Mouse (Mus musculus) ES-E14 (cell line): ENCODE data around the gene Ehbp1l1. TPM values are rescaled to one million over a fixed set of nuclear protein-coding genes. Genes with fewer than 3 reads are reported as not detected.
A peak's percentile ranks its signal among the peaks of the same experiment; 100 is the strongest.

Experiments
- DNase-seq: peaks from one replicate; pipeline ENCODE4 v3.0.0-alpha.2; 2013; ENCODE audit warnings: low read depth, low spot score
- H3K27ac ChIP-seq: 2 replicates; pipeline ENCODE4 v1.5.1; 2012; ENCODE audit warnings: low read depth, mild to moderate bottlenecking, low read length, moderate library complexity, mixed read lengths; ENCODE audit not compliant: poor library complexity, insufficient read depth, severe bottlenecking
- H3K36me3 ChIP-seq: 2 replicates; pipeline ENCODE4 v1.6.1; 2012; ENCODE audit warnings: mild to moderate bottlenecking, low read length, moderate library complexity, mixed read lengths; ENCODE audit not compliant: control insufficient read depth, poor library complexity, insufficient read depth, severe bottlenecking
- H3K4me1 ChIP-seq, 2 experiments: fragments of 150-350 bp in 1 of 2; sonication (generic) in 1 of 2; 2 replicates each; pipeline ENCODE4 v1.6.1; 2012; ENCODE audit warnings: low read length in 2 of 2, mild to moderate bottlenecking in 1 of 2, mixed read lengths in 1 of 2; ENCODE audit not compliant: control insufficient read depth in 2 of 2, insufficient read depth in 2 of 2, poor library complexity in 1 of 2
- H3K4me3 ChIP-seq, 2 experiments: fragments of 150-350 bp in 1 of 2; sonication (generic) in 1 of 2; 2 replicates each; pipeline ENCODE4 v1.5.1; 2012; ENCODE audit warnings: low read length in 2 of 2, low read depth in 1 of 2, mild to moderate bottlenecking in 1 of 2, mixed read lengths in 1 of 2; ENCODE audit not compliant: insufficient read depth in 1 of 2, poor library complexity in 1 of 2, severe bottlenecking in 1 of 2
- H3K9ac ChIP-seq: 2 replicates; pipeline ENCODE4 v1.6.1; 2012; ENCODE audit warnings: low read depth, mild to moderate bottlenecking, low read length, mixed read lengths; ENCODE audit not compliant: poor library complexity, insufficient read depth, severe bottlenecking
- H3K9me3 ChIP-seq: fragments of 150-350 bp; sonication (generic); 2 replicates; pipeline ENCODE4 v1.6.1; 2012; ENCODE audit warnings: low read depth, mild to moderate bottlenecking, low read length; ENCODE audit not compliant: control insufficient read depth, insufficient read depth
- CHD2 ChIP-seq: IDR thresholded peaks from 2 replicates; pipeline ENCODE4 v1.6.1; 2014; ENCODE audit warnings: mild to moderate bottlenecking, low read depth, low read length, inconsistent platforms
- HCFC1 ChIP-seq: IDR thresholded peaks from 2 replicates; pipeline ENCODE4 v1.6.1; 2012; ENCODE audit warnings: low read length, inconsistent platforms, borderline replicate concordance; ENCODE audit not compliant: insufficient read depth
- MAFK ChIP-seq: IDR thresholded peaks from 2 replicates; pipeline ENCODE4 v1.6.1; 2014; ENCODE audit warnings: mild to moderate bottlenecking, low read depth, low read length, inconsistent platforms; ENCODE audit not compliant: insufficient read depth
- ZC3H11A ChIP-seq: IDR thresholded peaks from 2 replicates; pipeline ENCODE4 v1.6.1; 2012; ENCODE audit warnings: low read depth, mild to moderate bottlenecking, inconsistent platforms, low read length, borderline replicate concordance
- ZNF384 ChIP-seq: IDR thresholded peaks from 2 replicates; pipeline ENCODE4 v1.6.1; 2012; ENCODE audit warnings: low read depth, low read length, inconsistent platforms
- in situ Hi-C, 2 experiments: fragments of 600-800 bp; cut with MboI; formaldehyde crosslinking; loops; one replicate each; pipeline ENCODE4 v1.15.1; 2025; ENCODE audit warnings: low sequenced_read_pairs in 2 of 2, inconsistent platforms in 1 of 2; ENCODE audit not compliant: unreplicated experiment in 2 of 2
- total RNA-seq: library from RNA; depleted of rRNA; stranded (reverse); fragments of 300-350 nt; gene quantifications from 2 replicates; pipeline ENCODE4 v1.2.3, GENCODE M21; 2012

Gene Ehbp1l1
- total RNA-seq, 1 experiment, result 16.4 TPM

DNA sequence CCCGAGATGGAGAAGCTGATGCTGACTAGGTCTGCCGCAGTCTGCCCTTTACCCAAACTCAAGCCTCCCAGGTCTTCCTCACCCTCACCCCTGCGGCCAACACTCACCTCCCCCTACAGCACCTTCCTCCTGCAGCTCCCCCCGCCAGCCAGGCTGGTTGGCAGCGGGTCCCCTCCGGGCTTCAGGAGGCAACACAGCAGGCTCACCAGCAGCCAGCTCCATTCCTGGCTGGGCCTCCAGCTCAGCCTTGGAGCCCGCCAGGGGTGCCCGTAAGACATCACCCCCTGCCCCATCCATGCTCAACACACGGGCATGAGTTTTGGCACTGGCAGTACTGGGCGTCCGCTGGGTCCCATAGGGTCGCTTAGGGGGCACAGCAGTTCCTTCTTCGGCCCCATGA is 41.1 kb downstream of the Ehbp1l1 start:
- Histone ChIP-seq H3K4me1 (peaks cover 4 to 6% of the 10 kb centered on the region in 2 experiments; a peak in 2 of 4 replicates), H3K9ac (no peak overlapping the region), H3K36me3 (peaks cover 44% of the 10 kb centered on the region), H3K4me3 (0 out of 4 replicates have a peak overlapping the region, but pooled peaks of 1 of the 2 experiments have one; percentile 2), H3K27ac (no peak overlapping the region), H3K9me3 (no peaks in the 10 kb centered on the region)
- in situ Hi-C loops, result no loop called here
- no peak for DNase-seq
- TF ChIP-seq CHD2 (no peak), HCFC1 (no peak), MAFK (no peak)

GRCm38 (mm10) chr19:5684236-5684635 is 41.9 kb downstream of the Ehbp1l1 start:
- in situ Hi-C loops, result no loop called here
- no peak for DNase-seq
- no peak overlapping the region for H3K9ac ChIP-seq
- no peak overlapping the region for H3K4me3 ChIP-seq
- TF ChIP-seq MAFK, result no peak
- TF ChIP-seq HCFC1, result no peak
- no peak for TF ChIP-seq CHD2
- no peaks in the 10 kb centered on the region for H3K9me3 ChIP-seq
- H3K4me1 ChIP-seq, result peaks cover 4 to 6% of the 10 kb centered on the region in 2 experiments; a peak in 2 of 4 replicates
- H3K36me3 ChIP-seq, result peaks cover 52% of the 10 kb centered on the region
- no peak overlapping the region for H3K27ac ChIP-seq

DNA sequence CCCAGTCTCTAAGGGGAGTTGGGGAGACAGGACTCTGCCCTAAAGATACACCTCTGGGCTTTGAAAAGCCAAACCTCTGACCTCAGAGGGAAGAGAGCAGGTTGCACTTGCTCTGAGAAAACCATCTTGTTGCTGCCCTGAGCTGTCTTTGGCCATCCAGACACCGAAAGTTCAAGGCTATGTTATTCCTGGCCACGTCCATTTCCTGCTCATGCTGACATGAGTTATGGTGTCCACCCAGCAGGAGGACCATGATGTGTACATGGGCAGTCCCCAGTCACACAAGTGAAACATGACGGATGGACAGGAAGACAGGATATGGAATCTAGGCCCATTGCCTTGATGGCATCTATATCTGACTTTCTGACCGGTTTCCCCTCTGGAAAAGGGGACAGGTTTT is 45.7 kb downstream of the Ehbp1l1 start:
- no peak overlapping the region for H3K27ac ChIP-seq
- in situ Hi-C loops, result no loop called here
- peaks cover 59% of the 10 kb centered on the region for H3K36me3 ChIP-seq
- no peaks in the 10 kb centered on the region for H3K9me3 ChIP-seq
- TF ChIP-seq MAFK (no peak), CHD2 (no peak), ZC3H11A (no peak), HCFC1 (no peak), ZNF384 (no peak)
- no peak for DNase-seq
- H3K9ac ChIP-seq, result no peak overlapping the region
- H3K4me1 ChIP-seq, result no peaks in the 10 kb centered on the region
- H3K4me3 ChIP-seq, result no peak overlapping the region

DNA sequence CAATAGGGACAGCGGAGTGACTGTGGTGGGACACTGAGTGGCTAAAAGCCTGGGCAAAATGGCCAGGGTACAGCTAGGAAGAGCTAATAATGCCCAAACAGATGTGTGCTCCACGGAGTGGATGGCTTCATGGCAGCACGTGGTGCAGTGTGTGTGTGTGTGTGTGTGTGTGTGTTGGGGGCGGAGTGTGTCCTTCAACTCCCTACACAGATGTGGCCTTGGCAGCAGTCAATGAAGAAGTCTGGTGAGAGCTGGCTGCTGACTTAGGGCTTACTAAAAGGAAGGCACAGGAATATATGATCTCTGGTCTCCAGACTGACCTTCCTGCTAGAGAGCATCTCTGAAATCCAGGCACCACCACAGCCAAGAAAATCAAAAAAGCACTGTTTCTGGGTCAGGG is 57.7 kb downstream of the Ehbp1l1 start:
- TF ChIP-seq CHD2 (no peak), ZC3H11A (no peak), HCFC1 (no peak), MAFK (no peak), ZNF384 (no peak)
- H3K27ac ChIP-seq, result no peak overlapping the region
- H3K4me1 ChIP-seq, result peaks cover 5% of the 10 kb centered on the region in 2 experiments; a peak in 1 of 4 replicates
- H3K4me3 ChIP-seq, result no peak overlapping the region
- H3K9ac ChIP-seq, result no peak overlapping the region
- in situ Hi-C loops, result no loop called here
- H3K36me3 ChIP-seq, result peaks cover 40% of the 10 kb centered on the region; the same call in 1 of the 2 replicates
- DNase-seq, result no peak
- no peaks in the 10 kb centered on the region for H3K9me3 ChIP-seq

DNA sequence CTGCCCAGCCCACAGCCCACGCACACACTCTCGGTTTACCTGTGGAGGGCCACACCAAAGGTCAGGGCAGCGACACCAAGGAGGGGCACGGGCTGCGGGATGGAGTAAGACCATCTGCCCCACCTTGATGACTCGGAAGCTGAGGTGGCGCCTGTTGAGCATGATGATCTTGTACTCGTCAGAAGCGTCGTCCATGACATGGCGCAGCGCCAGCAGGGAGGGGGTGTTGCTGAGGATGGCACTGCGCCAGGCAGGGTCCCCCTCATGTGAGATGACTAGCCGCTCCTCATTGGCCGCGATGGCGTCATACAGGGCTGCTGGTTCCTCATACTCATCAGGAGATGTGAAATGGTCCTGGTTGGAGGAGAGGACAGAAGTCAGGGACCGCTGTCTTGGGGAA is 59.7 kb downstream of the Ehbp1l1 start:
- TF ChIP-seq HCFC1, result no peak
- no peak for TF ChIP-seq ZC3H11A
- TF ChIP-seq ZNF384, result no peak
- TF ChIP-seq CHD2, result no peak
- no peak for TF ChIP-seq MAFK
- H3K9ac ChIP-seq, result no peak overlapping the region
- in situ Hi-C loops, result no loop called here
- peaks cover 22% of the 10 kb centered on the region; the same call in 1 of the 2 replicates for H3K36me3 ChIP-seq
- no peak for DNase-seq
- H3K4me1 ChIP-seq, result peaks cover 7 to 13% of the 10 kb centered on the region in 2 experiments; a peak in 2 of 4 replicates
- no peak overlapping the region for H3K27ac ChIP-seq
- no peaks in the 10 kb centered on the region for H3K9me3 ChIP-seq
- H3K4me3 ChIP-seq, result no peak overlapping the region
